Comparison of ENCODE assay signal across 10 mouse cellular contexts in the genomic region with DNA sequence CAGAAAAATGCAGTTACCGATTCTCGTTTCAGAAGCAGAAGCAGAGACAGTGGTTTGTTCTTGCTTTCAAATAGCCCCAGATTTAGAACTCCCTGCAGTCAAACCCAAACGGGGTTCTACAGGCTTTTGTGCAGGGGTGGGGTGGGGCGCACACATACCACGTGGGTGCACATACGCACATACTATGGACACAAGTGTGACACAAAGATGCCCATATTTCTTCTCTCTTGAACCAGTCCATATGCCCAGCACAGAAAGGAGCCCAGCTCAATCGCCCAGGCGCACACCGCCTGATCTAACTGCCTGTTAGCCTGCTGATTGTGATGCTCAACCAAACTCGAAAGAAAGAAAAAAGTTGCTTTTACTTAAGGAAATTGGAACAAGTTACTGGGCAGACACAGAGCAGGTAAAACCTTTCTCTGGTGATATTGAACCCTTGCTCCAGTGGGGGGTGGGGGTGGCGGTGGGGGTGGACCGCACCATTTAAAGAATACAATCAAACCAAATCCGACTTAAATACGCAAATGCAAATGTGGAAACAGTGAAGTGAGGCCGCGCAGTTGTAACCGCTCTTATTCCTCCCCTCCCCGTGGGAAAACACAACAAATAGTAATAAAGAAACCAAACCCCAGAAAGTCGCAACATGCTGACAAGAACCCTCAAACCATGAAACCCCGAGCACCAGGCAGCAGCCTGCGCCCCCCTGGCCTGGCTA. TPM values are rescaled to one million over a fixed set of nuclear protein-coding genes. Genes with fewer than 3 reads are reported as not detected.
DNase-seq lines count a peak whose midpoint lies in the region; ATAC-seq and TF ChIP-seq lines count a peak whose summit lies in the region.
"Had no signal": no experiment of that assay in that cellular context is flagged by ENCODE, and none has a peak within 500 bp of the region (broad histone marks: within the 10 kb centered on the region; RNA-seq: fewer than 3 reads in every experiment).

No protein-coding gene starts in this region.

- 46% methylated on average over 21 of the region's 21 CpGs for WGBS in heart, embryonic 12.5 days
- WGBS in hindbrain, embryonic 10.5 days: 20% methylated on average over 21 of the region's 21 CpGs
- WGBS in midbrain, embryonic 10.5 days: 15% methylated on average over 21 of the region's 21 CpGs

- H3K27me3 ChIP-seq in heart, embryonic 12.5 days (replicated peaks): 0 out of 2 replicates have a peak, but pooled peaks cover 6% of the 10 kb centered on the region
- peaks cover 62% of the 10 kb centered on the region for H3K27me3 ChIP-seq in E14TG2a.4 (ENCODE audit: insufficient read depth, low read length)
- H3K27me3 ChIP-seq in hindbrain, embryonic 10.5 days (ENCODE audit: insufficient read depth, poor library complexity, severe bottlenecking): peaks cover 49% of the 10 kb centered on the region
- H3K27me3 ChIP-seq in midbrain, embryonic 10.5 days (ENCODE audit: low read depth, poor library complexity, severe bottlenecking): peaks cover 51% of the 10 kb centered on the region

- H3K27ac ChIP-seq in heart, embryonic 12.5 days (ENCODE audit: poor library complexity, severe bottlenecking): no peak overlapping the region
- peak overlapping the region; percentile 46; the same call in 1 of the 2 replicates for H3K27ac ChIP-seq in hindbrain, embryonic 10.5 days
- peak overlapping the region; percentile 76 for H3K27ac ChIP-seq in midbrain, embryonic 10.5 days (replicated peaks)
- H3K27ac ChIP-seq: macrophage had no signal

- H3K4me2 ChIP-seq in heart, embryonic 12.5 days: peak overlapping the region; percentile 68

- H3K4me3 ChIP-seq in heart, embryonic 12.5 days: peak overlapping the region; percentile 38; the same call in 1 of the 2 replicates
- peak overlapping the region; percentile 71 for H3K4me3 ChIP-seq in E14TG2a.4 (replicated peaks; ENCODE audit: low read length)
- H3K4me3 ChIP-seq in hindbrain, embryonic 10.5 days: peak overlapping the region; percentile 61
- peak overlapping the region; percentile 64 for H3K4me3 ChIP-seq in midbrain, embryonic 10.5 days

- no peak for ATAC-seq in heart, embryonic 12.5 days (ENCODE audit: insufficient number of reproducible peaks, low FRiP score)

- H3K9me3 ChIP-seq in heart, embryonic 12.5 days (replicated peaks): no peaks in the 10 kb centered on the region
- no peaks in the 10 kb centered on the region for H3K9me3 ChIP-seq in E14TG2a.4 (ENCODE audit: low read length)
- H3K9me3 ChIP-seq in hindbrain, embryonic 10.5 days: no peaks in the 10 kb centered on the region
- no peaks in the 10 kb centered on the region for H3K9me3 ChIP-seq in midbrain, embryonic 10.5 days (replicated peaks)

- intact Hi-C loops in heart, postnatal 25 days (cut with DNase I): no loop called here

- H3K36me3 ChIP-seq in heart, embryonic 12.5 days: peaks cover 60% of the 10 kb centered on the region
- no peaks in the 10 kb centered on the region for H3K36me3 ChIP-seq in E14TG2a.4 (ENCODE audit: insufficient read depth, low read length)
- H3K36me3 ChIP-seq in hindbrain, embryonic 10.5 days: no peaks in the 10 kb centered on the region
- H3K36me3 ChIP-seq in midbrain, embryonic 10.5 days: no peaks in the 10 kb centered on the region

- no peak overlapping the region for H3K9ac ChIP-seq in heart, embryonic 12.5 days

- DNase-seq in heart, postnatal 25 days (ENCODE audit: low spot score): no peak
- DNase-seq in hindbrain, embryonic 10.5 days (ENCODE audit: low spot score): no peak
- DNase-seq in midbrain, embryonic 10.5 days (ENCODE audit: low spot score): no peak
- DNase-seq in frontal cortex, adult 2 months (ENCODE audit: extremely low spot score in 1 of 2, low spot score in 1 of 2): no peak
- no peak for DNase-seq in urinary bladder, postnatal 36 days (ENCODE audit: low spot score in 2 of 2)
- no peak for DNase-seq in layer of hippocampus, adult 18-20 months (ENCODE audit: low spot score in 2 of 2)
- DNase-seq: cerebellum, postnatal 36 days had no signal

- H3K4me1 ChIP-seq in heart, embryonic 12.5 days (replicated peaks): peaks cover 10% of the 10 kb centered on the region
- H3K4me1 ChIP-seq in E14TG2a.4 (replicated peaks; ENCODE audit: low read depth, low read length): peaks cover 41% of the 10 kb centered on the region
- H3K4me1 ChIP-seq in hindbrain, embryonic 10.5 days (replicated peaks): peaks cover 23% of the 10 kb centered on the region
- H3K4me1 ChIP-seq in midbrain, embryonic 10.5 days: peaks cover 22% of the 10 kb centered on the region

- no peak for TF ChIP-seq CTCF in E14TG2a.4 (conservative IDR thresholded peaks at IDR 0.05; ENCODE audit: low read length)

RNA-seq across cellular contexts. Expression of gene Ankrd26, which starts 30.8 kb away (rescaled TPM):
- polyA plus RNA-seq in heart, embryonic 12.5 days (2016; fragmentation: Nextera tagmentation; extraction: Ambion mirVana): 8.3 and 9.1 TPM in 2 replicates
- 1 to 10 TPM; 1.9 to 2.0 TPM for total RNA-seq in heart, postnatal 25 days (2021)
- polyA plus RNA-seq in hindbrain, embryonic 10.5 days (2016; fragmentation: Nextera tagmentation; extraction: Ambion mirVana): 13.0 and 17.4 TPM in 2 replicates
- 17.5 and 20.6 TPM in 2 replicates for polyA plus RNA-seq in midbrain, embryonic 10.5 days (2016; fragmentation: Nextera tagmentation; extraction: Ambion mirVana)
- polyA plus RNA-seq in frontal cortex, adult 2 months (2012; rRNA removed): 10.1 and 11.5 TPM in 2 replicates
- 10 to 100 TPM; 10.1 to 10.2 TPM for total RNA-seq in layer of hippocampus, adult 18-20 months (2021)
